Mouse (Mus musculus): ENCODE results near the gene Fbln1. TPM values are rescaled to one million over a fixed set of nuclear protein-coding genes. Genes with fewer than 3 reads are reported as not detected.

Fbln1 gene
- total RNA-seq, 4 experiments from 2014 or later: 11.6 to 14.5 (median 11.9) TPM

GRCm38 (mm10) chr15:85335671-85336300 lies 130.0 kb downstream of the Fbln1 start, which contains the start of gene Atxn10:
Gene Atxn10 (plus strand): TSS chr15:85336245.
- no peak for DNase-seq (ENCODE audit: low spot score in 2 of 2)

Other genes with a start within 250 kb of the Fbln1 start
- 100 to 1,000 TPM; 105 to 107 (median 107) TPM for gene 5031439G07Rik, start 217.4 kb upstream of the Fbln1 start, total RNA-seq (2022)
- under 1 TPM in 2 of 4 experiments, not detected in 2; 0.35 to 0.44 TPM for gene Upk3a, start 188.8 kb upstream of the Fbln1 start, total RNA-seq (2022)
- 10 to 100 TPM; 21.6 to 29.7 (median 22.1) TPM for gene Fam118a, start 177.0 kb upstream of the Fbln1 start, total RNA-seq (2022)
- under 1 TPM in 1 of 4 experiments, not detected in 3; 0.07 TPM for gene Smc1b, start 74.0 kb upstream of the Fbln1 start, total RNA-seq (2022)
- gene Ribc2, start 73.9 kb upstream of the Fbln1 start, total RNA-seq (2022): under 1 TPM in 1 of 4 experiments, not detected in 3; 0.32 TPM
- gene Atxn10, start 130.3 kb downstream of the Fbln1 start, total RNA-seq (2022): 100 to 1,000 TPM; 256 to 275 (median 265) TPM